Mouse (Mus musculus): Measurements from ENCODE around the gene Pygo2. TPM values are rescaled to one million over a fixed set of nuclear protein-coding genes. Genes with fewer than 3 reads are reported as not detected.
"Not testable (repeated sequence)": the region's sequence is repeated elsewhere in the genome, so short reads cannot be mapped to it uniquely, and the experiment has no call there.

The Pygo2 gene
- total RNA-seq, 2 experiments from 2014 or later, result 10.8 to 13.6 TPM

DNA sequence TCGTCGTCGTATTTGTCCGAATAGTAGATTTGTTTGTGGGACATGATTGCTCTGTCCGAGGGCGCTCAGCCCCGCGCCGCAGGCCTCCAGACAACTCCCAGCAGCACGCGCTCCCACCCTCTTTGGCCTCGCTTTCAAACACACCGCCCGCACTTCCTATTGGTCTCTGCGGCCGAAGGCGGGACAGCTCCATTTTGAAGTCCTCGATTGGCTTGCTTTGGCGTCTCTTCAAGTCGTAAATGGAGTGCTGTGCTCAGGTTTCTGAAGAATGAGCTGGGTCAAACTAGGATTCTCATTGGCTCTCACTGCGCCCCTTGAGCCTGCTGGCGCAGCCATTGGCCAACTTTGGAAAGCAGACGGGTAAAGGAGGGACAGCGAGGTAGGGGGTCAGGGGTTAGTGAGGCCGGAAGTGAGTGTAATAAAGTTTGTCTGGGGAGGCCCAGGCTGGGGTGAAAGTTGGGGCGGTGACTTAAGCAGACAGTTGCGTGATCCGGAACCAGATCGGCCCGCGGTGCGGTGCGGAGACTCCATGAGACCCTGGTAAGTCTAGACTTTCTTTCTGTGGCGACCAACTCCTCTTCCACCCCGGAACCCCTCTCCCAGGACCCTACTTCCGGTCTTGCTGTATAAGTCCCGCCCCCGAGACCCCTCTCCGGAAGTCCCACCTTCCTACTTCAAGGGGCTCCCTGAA lies 11.7 kb upstream of the Pygo2 start, which contains the start of the genes Cks1b and Shc1:
Cks1b (minus strand) TSS at position 214 of the 691 bp plus-strand sequence.
Shc1 (plus strand) TSS at position 274 of the 691 bp plus-strand sequence.
- intact Hi-C loops (cut with DNase I; ENCODE audit: low total_unique reads), result no loop called here

DNA sequence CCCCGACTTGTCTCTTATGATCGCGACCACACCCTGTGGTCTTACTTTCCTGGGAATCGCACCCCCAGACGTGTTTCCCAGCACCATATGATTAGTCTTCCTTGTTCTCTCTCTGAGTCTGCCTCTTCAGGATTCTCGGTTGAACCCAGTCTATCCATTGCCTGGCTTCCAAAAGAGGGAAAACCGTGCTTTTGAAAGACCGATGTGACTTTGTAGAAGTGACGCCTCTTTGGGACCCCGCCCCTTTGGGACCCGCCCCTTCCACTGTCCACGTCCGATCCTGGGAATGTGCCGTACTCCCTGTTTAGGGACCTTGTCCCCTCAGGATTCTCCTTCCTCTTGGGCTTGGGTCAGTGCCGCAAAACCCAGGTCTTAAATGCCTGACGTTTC lies 11.2 kb upstream of the Pygo2 start:
- DNase-seq, result peak; percentile 88
- intact Hi-C loops (cut with DNase I; ENCODE audit: low total_unique reads), result no loop called here

More for the DNA sequence above, 11.7 kb upstream of the Pygo2 start, which contains the start of the genes Cks1b and Shc1:
- peak; percentile 93 for DNase-seq

DNA sequence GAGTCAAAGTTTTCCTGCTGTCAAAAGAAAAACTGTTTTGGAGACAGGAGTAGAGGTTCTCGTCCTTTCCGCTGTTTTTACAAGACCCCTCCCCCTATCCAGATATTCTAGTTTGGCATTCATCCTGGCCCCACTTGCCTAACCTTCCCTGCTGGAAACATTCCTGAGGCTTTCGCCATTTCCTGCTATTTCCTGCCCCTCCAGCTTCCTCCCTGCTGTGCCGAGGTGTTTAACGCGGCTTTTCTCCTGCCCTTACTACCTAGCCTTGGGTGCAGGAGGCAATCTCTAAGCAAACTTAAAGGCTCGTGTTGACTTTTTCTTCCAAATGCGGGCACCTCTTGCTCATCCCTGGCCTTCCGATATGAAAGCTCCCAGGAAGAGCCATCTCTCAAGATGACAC lies 10.4 kb upstream of the Pygo2 start:
- DNase-seq, result peak; percentile 47
- intact Hi-C loops (cut with DNase I; ENCODE audit: low total_unique reads), result no loop called here

DNA sequence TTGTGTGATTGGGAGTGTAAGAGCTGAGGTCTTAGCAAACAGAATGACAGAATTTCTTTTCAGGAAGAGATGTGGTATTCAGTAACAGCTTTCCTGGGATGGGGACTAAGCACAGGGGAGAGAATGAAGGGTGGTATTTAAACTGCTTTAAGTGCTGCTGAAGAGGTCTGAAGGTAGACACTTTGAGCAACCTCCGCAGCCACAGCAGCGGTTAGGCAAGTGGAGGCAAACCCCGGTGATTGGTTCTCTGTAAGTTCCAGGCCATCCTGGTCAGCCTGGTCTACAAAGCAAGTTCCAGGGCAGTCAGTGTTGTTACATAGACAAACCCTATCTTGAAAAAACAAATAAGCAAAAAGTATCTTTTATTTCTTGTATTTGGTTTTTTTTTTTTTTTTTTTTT lies 10.0 kb upstream of the Pygo2 start:
- intact Hi-C loops (cut with DNase I; ENCODE audit: low total_unique reads), result no loop called here
- no peak for DNase-seq

DNA sequence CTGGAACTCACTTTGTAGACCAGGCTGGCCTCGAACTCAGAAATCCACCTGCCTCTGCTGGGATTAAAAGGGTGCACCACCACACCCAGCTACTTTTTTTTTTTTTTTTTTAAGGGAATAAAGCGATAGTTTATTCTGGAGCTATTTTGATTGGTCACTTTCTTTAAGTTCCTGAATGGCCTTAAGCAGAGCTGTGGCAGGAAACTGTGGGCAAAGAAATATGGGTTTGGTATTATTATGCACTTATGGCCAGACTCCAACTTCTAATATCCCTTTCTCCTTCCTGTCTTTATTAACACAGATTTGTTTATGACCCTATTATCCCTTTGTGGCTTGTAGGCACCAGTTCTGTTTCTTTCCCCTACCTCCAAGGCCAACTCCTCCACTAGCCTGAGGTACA lies 9.6 kb upstream of the Pygo2 start:
- DNase-seq, result no peak
- intact Hi-C loops (cut with DNase I; ENCODE audit: low total_unique reads), result no loop called here

DNA sequence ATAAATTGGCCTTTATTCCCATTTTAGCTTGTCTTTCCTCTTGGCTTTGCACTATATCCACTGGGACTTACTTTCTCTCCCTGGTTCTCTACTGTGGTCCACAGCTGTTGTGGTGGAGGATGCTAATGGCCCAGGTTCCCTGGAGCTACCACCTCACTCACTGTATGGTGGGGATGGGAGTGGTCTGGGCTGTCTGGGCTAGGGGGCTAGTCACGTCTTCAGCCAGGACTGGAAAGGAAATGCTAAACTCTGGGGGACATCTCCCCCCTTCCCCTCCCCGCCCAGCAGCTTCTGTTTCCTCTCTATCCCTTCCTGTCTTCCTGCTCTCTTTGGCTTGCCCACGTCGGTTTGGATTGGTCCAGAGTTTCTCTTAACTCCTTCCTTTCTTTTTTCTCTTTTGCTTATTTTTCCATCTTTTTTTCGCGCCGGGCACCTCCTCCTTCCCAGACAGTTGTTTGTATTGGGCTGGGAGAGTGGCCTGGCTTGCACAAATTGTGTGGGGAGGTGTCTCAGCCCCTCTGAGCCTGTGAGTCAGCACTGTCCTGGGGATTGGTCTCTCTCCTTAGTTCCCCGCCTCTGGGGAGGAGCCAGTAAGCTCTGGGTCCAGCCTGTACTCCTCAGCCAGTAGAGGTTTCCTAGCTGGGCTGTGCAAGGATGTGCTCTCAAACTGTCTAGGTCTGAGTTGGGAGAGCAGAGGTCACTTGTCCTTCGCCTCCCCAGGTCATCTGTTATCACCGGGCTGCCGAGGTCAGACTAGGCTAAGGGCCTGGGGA lies 8.8 kb upstream of the Pygo2 start:
- DNase-seq, result peak; percentile 89
- intact Hi-C loops (cut with DNase I; ENCODE audit: low total_unique reads), result no loop called here

DNA sequence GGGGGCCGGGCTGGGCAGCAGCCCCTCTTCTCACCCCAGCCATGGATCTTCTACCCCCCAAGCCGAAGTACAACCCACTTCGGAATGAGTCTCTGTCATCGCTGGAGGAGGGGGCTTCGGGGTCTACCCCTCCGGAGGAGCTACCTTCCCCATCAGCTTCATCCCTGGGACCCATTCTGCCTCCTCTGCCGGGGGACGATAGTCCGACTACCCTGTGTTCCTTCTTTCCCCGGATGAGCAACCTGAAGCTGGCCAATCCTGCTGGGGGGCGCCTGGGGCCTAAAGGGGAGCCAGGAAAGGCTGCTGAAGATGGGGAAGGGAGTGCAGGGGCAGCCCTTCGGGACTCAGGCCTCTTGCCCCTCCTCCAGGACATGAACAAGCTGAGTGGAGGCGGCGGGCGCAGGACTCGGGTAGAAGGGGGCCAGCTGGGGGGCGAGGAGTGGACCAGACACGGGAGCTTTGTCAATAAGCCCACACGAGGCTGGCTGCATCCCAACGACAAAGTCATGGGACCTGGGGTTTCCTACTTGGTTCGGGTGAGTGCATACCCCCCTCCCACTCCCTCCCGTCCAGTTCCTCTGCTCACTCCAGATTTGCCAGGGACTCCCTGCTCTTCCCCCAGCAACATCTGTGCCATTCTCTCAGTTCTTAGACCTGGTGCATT lies 8.1 kb upstream of the Pygo2 start:
- intact Hi-C loops (cut with DNase I; ENCODE audit: low total_unique reads), result no loop called here
- peak; percentile 40 for DNase-seq

DNA sequence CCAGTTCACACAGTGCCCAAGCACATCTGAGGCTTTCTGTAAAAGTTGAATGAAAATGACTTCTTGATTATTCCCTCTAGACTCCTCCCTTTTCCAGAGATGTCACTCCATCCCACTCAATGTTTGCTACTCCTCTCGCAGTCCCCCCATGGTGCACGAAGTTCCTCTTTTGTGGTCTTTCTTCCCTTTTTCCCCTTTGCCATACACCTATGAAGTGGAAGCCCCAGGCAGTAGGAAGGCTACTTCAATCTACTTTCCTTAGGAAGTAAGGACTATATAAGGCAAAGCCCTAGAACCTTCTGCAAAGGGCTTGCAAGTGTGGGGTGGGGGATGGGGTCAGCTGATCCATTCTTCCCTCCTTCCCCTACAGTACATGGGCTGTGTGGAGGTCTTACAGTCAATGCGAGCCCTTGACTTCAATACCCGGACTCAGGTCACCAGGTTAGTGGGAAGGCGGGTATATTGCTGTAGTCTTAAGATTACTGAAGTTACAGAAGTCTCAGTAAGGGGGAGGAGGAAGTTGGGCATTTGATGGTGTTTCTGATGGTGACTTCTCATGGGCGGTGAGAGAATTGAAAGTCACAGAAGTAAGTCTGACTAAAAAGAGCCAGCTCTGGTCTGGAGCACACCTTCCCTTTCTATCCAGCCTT lies 7.3 kb upstream of the Pygo2 start:
- no peak for DNase-seq
- intact Hi-C loops (cut with DNase I; ENCODE audit: low total_unique reads), result no loop called here

DNA sequence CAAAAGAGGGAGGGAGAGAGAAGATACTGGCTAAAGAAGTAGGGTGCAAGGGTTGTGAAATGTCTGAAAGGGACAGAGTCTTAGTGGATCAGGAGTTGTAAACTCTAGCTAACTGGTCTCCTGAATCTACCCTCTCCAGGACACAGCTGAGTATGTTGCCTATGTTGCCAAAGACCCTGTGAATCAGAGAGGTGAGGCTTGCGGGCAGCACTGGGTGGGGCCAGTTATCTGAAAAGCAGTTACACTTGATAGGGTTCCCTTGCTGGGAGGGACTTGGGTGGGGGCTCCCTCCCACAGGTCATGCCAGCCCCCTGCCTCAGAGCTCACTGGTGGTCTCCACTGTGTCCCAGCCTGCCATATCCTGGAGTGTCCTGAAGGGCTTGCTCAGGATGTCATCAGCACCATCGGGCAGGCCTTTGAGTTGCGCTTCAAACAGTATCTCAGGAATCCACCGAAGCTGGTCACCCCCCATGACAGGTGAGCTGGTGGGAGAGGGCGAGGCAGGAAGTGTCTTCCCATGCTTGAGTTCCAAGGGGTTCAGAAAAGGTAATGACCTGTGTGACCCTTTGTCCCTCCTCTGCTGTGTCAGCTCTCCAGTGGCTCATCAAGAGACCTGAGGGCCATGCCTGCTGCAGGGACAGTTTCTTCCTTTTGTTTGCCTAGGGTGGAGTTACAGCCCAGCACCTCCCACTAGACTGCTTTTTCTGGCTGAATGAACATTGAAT lies 5.4 kb upstream of the Pygo2 start:
- intact Hi-C loops (cut with DNase I; ENCODE audit: low total_unique reads), result no loop called here
- DNase-seq, result no peak

DNA sequence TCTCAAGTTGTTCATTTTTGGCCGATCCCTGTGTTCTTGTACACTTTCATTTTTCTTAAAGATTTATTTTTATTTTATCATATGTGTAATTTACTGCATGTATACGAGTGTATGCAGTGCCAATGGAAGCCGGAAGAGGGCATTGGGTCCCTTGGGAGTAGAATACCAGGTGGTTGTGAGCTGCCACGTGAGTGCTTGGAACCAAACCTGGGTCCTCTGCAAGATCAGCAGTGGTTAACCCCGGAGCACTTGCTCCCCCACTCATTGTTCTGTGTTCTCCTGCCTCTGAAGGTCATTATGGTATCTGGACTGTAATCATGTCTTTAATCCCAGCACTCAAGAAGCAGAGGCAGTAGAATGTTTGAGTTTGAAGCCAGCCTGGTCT lies 4.9 kb upstream of the Pygo2 start:
- DNase-seq, result no peak
- intact Hi-C loops (cut with DNase I; ENCODE audit: low total_unique reads), result no loop called here

DNA sequence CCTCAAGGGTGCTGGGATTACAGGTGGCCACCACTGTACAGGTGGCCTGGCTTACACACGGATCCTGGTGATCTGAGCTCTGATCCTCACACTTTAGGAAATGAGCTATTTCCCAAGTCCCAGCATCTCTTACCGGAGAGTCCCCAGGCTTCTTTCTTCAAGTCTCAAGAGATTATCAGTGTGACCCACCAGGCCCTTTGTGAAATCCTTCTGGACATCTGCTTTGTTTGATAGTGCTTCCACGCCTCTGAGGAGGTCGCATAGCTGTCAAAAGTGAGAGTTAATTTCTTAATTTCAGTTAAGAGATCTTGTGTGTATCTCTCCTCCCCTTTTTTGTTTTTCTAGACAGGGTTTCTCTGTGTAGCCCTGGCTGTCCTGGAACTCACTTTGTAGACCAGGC lies 4.1 kb upstream of the Pygo2 start:
- intact Hi-C loops (cut with DNase I; ENCODE audit: low total_unique reads), result no loop called here
- DNase-seq, result no peak

DNA sequence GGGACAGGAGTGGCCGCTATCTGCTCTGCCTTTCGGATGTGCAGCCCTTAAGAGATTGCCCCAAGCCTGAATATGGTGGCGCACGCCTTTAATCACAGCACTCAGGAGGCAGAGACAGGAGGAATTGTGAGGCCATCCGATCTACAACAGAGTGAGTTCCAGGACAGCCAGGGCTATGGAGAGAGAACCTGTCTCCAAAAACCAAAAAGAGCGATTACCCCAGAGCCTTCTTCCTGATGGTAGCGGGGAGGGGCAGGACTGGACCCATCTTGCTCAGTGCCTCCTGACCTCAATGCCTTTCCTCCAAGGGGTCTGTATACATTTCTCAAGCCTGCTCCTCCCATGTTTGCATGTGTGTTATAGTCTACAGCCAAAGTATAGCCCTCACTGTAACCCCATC lies 993 bp upstream of the Pygo2 start:
- intact Hi-C loops (cut with DNase I; ENCODE audit: low total_unique reads); DNase-seq: not testable (repeated sequence)

DNA sequence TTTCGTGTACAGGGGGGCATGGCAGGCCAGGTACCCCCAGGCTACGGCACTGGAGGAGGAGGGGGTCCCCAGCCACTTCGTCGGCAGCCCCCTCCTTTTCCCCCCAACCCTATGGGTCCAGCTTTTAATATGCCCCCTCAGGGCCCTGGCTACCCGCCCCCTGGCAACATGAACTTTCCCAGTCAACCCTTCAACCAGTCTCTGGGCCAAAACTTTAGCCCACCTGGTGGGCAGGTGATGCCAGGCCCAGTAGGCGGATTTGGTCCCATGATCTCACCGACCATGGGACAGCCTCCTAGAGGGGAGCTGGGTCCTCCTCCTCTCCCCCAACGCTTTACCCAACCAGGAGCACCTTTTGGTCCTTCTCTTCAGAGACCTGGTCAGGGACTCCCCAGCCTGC lies 2.6 kb downstream of the Pygo2 start:
- no peak for DNase-seq
- intact Hi-C loops (cut with DNase I; ENCODE audit: low total_unique reads), result no loop called here

DNA sequence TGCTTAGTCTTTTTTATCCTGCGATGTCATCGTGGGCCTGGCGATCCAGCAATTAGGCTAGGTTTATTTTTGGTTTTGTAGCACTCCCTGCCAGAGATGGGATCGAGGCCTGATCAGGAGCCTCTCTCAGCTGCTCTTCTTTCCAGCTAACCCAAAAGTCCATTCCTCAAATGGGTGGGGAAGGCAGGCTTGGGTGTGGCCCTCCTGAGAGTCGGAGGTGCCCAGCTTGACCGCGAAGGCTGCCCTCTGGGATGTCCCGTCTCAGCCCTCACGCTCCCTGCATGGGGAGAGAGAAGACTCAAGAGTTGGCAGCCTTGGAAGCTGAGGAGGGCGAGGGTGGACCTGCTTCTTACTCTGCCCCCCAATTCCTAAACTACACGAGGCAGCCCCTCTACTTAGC lies 4.5 kb downstream of the Pygo2 start:
- DNase-seq, result no peak
- intact Hi-C loops (cut with DNase I; ENCODE audit: low total_unique reads), result no loop called here

DNA sequence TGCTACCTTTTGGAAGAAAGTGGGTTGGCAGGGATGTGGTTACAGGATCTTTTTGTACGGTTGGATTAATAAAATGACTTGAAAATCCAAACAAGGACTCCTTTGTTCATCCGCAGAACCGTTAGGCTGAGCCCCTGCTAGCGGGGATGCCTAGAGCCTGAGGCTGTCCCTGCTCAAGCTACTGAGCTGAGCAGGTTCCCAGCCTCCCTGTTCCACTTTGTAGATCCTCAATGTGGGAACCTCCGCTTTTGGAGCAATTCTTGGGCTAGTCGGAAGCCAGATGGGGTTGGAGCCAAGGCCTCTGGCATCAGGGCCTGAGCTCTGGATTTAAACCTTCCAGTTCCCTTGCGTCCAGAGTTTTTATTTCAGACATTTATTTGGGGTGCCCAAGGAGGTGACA lies 5.0 kb downstream of the Pygo2 start:
- DNase-seq, result no peak
- intact Hi-C loops (cut with DNase I; ENCODE audit: low total_unique reads), result no loop called here

DNA sequence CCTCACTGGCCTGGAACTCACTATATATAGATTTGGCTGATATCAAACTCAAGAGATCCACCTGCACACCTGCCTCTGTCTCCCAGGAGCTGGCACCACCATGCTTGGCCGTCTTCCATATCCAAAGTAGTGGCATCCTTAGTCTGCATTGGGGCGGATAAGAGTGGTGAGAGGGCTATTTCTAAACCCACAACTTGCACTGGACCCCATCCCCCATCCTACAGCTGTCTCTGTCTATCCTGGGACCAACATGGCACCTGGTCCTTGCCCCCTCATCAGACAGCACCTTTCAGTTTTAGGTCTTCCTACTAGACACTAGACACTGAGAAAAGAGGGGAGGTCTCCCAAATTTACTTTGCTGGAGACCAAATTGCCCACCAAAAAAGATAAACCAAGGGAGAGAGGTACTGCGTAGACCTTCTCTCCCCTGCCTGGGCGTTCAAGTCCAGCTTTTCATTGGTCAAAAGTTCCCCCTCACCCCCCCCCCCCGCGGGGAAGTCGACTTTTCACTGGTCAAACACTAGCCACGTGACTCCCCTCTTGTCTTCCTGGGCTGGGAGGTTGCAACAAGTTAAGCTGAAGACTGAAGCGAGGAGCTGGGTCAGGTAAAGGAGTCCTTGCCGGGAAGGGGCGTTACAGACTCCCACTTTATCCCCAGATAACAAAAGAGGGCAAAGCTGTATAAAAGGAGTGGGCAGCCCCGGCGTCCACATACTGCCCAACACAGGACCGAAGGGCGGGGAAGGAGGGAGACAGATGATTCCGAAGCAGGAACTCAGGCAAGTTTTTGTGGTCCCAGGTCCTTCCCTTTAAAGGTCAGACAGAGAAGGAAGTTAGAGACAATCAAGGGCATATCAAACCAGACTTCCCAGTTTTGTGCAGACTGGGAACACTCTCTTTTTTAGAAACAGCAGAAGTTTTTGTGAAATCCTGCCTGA lies 6.4 kb downstream of the Pygo2 start, which contains the start of gene Pbxip1:
Pbxip1 (plus strand) TSS at position 531 of the 938 bp plus-strand sequence.
- peak; percentile 69 for DNase-seq
- intact Hi-C loops (cut with DNase I; ENCODE audit: low total_unique reads), result no loop called here

DNA sequence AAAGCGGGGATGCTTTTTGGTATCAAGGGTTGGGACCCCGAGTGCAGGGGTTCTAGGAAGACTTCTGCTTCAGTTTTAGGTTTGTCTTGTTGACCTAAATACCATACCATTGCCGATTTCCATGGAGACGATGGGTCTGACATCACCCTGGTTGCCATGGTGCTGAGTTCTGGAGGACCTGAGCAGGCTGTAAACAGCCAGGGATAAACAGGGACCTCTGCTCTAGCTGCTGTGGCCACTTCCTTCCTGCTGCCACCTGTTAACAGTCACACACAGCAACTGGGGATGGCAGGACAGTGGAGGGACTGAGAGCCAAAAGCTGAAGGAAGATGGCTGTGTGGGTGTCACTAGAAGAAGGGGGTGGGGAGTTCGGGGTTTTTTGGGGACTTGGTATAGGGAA lies 7.3 kb downstream of the Pygo2 start:
- intact Hi-C loops (cut with DNase I; ENCODE audit: low total_unique reads), result no loop called here

DNA sequence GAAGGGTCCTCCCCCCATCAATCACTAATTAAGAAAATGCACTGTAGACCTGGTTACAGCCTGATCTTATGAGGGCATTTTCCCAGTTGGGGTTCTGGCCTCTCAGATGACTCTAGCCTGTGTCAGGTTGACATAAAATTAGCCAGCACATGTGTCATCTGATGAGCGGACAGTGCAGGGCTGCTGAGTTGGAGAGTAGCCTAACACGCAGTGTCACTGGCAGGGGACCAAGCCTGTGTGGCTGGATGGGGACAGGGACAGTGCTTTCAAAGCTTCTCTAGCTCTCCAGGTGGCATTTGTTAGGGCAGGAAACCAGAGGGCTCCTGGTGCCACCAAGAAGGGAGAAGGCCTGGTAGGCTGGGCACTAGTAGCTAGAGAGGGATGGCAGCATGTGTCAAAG lies 10.7 kb downstream of the Pygo2 start:
- peak; percentile 64 for DNase-seq
- intact Hi-C loops (cut with DNase I; ENCODE audit: low total_unique reads), result no loop called here

More for the DNA sequence above, 7.3 kb downstream of the Pygo2 start:
- DNase-seq, result peak; percentile 31

Data from gastrocnemius, postnatal 14 days (tissue).